9 mouse cellular contexts compared by ENCODE assay signal in genomic region chr15:81956457-81956856, GRCm38 (mm10). TPM values are rescaled to one million over a fixed set of nuclear protein-coding genes. Genes with fewer than 3 reads are reported as not detected.
DNase-seq lines count a peak whose midpoint lies in the region; ATAC-seq and TF ChIP-seq lines count a peak whose summit lies in the region.
"Had no signal": no experiment of that assay in that cellular context is flagged by ENCODE, and none has a peak within 500 bp of the region (broad histone marks: within the 10 kb centered on the region; RNA-seq: fewer than 3 reads in every experiment).

No protein-coding gene starts in this region.

- no peak for TF ChIP-seq EP300 in ES-Bruce4 (IDR thresholded peaks at IDR 0.05; ENCODE audit: insufficient read depth, low read depth, low read length)
- no peak for TF ChIP-seq EP300 in lung, postnatal 0 days (IDR thresholded peaks at IDR 0.05)

- no peak overlapping the region for H3K27ac ChIP-seq in intestine, postnatal 0 days (ENCODE audit: low read depth, low read length)
- no peak overlapping the region for H3K27ac ChIP-seq in intestine, embryonic 15.5 days
- H3K27ac ChIP-seq in ES-Bruce4 (ENCODE audit: insufficient read depth, low read length) = no peak overlapping the region
- H3K27ac ChIP-seq in embryonic facial prominence, embryonic 11.5 days (replicated peaks; ENCODE audit: low read depth, low read length) = no peak overlapping the region
- no peak overlapping the region for H3K27ac ChIP-seq in lung, postnatal 0 days (ENCODE audit: low read length)
- H3K27ac ChIP-seq: lung, embryonic 15.5 days had no signal

- WGBS in intestine, postnatal 0 days = 60% methylated on average over 8 of the region's 8 CpGs
- WGBS in intestine, embryonic 15.5 days = 60% methylated on average over 8 of the region's 8 CpGs
- WGBS in embryonic facial prominence, embryonic 11.5 days = 57% methylated on average over 8 of the region's 8 CpGs
- 56% methylated on average over 8 of the region's 8 CpGs for WGBS in lung, postnatal 0 days

- peak; percentile 92 for TF ChIP-seq CTCF in intestine, postnatal 0 days (IDR thresholded peaks at IDR 0.05; ENCODE audit: low read depth)
- TF ChIP-seq CTCF in ES-Bruce4 (IDR thresholded peaks at IDR 0.05; ENCODE audit: low read depth, low read length) = peak; percentile 97
- peak; percentile 93 for TF ChIP-seq CTCF in lung, postnatal 0 days (IDR thresholded peaks at IDR 0.05)

- no peaks in the 10 kb centered on the region for H3K27me3 ChIP-seq in intestine, postnatal 0 days (replicated peaks; ENCODE audit: control insufficient read depth, insufficient read depth, low read length)
- H3K27me3 ChIP-seq in intestine, embryonic 15.5 days (replicated peaks) = no peaks in the 10 kb centered on the region
- no peaks in the 10 kb centered on the region for H3K27me3 ChIP-seq in ES-Bruce4 (ENCODE audit: control insufficient read depth, insufficient read depth, low read length, poor library complexity, severe bottlenecking)
- no peaks in the 10 kb centered on the region for H3K27me3 ChIP-seq in embryonic facial prominence, embryonic 11.5 days (ENCODE audit: control insufficient read depth, insufficient read depth, low read length)
- H3K27me3 ChIP-seq in lung, postnatal 0 days (replicated peaks; ENCODE audit: insufficient read depth, low read length) = no peaks in the 10 kb centered on the region
- H3K27me3 ChIP-seq: lung, embryonic 15.5 days had no signal

- DNase-seq in adrenal gland, postnatal 14 days = peak; percentile 81
- peak; percentile 53 for DNase-seq in embryonic facial prominence, embryonic 11.5 days (ENCODE audit: low spot score)
- peak; percentile 53 for DNase-seq in lung, postnatal 0 days (ENCODE audit: low spot score)
- DNase-seq in spleen, postnatal 4 days (ENCODE audit: low spot score in 2 of 2) = peak; percentile 54 to 86
- no peak for DNase-seq in urinary bladder, postnatal 36 days (ENCODE audit: low spot score in 2 of 2)

- H3K4me1 ChIP-seq in intestine, postnatal 0 days (replicated peaks; ENCODE audit: control insufficient read depth, insufficient read depth, low read length) = no peaks in the 10 kb centered on the region
- H3K4me1 ChIP-seq in intestine, embryonic 15.5 days (replicated peaks) = 0 out of 2 replicates have a peak, but pooled peaks cover 4% of the 10 kb centered on the region
- H3K4me1 ChIP-seq in ES-Bruce4 (ENCODE audit: control insufficient read depth, insufficient read depth, low read length) = peaks cover 2% of the 10 kb centered on the region
- H3K4me1 ChIP-seq in embryonic facial prominence, embryonic 11.5 days (ENCODE audit: control insufficient read depth, insufficient read depth, low read length) = no peaks in the 10 kb centered on the region
- H3K4me1 ChIP-seq in lung, postnatal 0 days (ENCODE audit: insufficient read depth, low read depth, low read length) = no peaks in the 10 kb centered on the region

- peaks cover 7% of the 10 kb centered on the region; the same call in 1 of the 2 replicates for H3K36me3 ChIP-seq in intestine, postnatal 0 days (ENCODE audit: control insufficient read depth, insufficient read depth)
- no peaks in the 10 kb centered on the region; the same call in 1 of the 2 replicates for H3K36me3 ChIP-seq in intestine, embryonic 15.5 days
- H3K36me3 ChIP-seq in ES-Bruce4 (ENCODE audit: control insufficient read depth, insufficient read depth, low read length, poor library complexity, severe bottlenecking) = peaks cover 76% of the 10 kb centered on the region
- no peaks in the 10 kb centered on the region; the same call in 1 of the 2 replicates for H3K36me3 ChIP-seq in embryonic facial prominence, embryonic 11.5 days (replicated peaks; ENCODE audit: control insufficient read depth, insufficient read depth, low read depth, low read length)
- no peaks in the 10 kb centered on the region for H3K36me3 ChIP-seq in lung, postnatal 0 days (ENCODE audit: insufficient read depth, low read length)

- H3K9me3 ChIP-seq in intestine, postnatal 0 days (ENCODE audit: control insufficient read depth) = no peaks in the 10 kb centered on the region
- H3K9me3 ChIP-seq in intestine, embryonic 15.5 days = no peaks in the 10 kb centered on the region
- no peaks in the 10 kb centered on the region for H3K9me3 ChIP-seq in ES-Bruce4 (replicated peaks; ENCODE audit: control insufficient read depth, insufficient read depth, low read length, poor library complexity, severe bottlenecking)
- no peaks in the 10 kb centered on the region for H3K9me3 ChIP-seq in embryonic facial prominence, embryonic 11.5 days (replicated peaks; ENCODE audit: control insufficient read depth, low read length)
- H3K9me3 ChIP-seq in lung, postnatal 0 days (ENCODE audit: low read length) = no peaks in the 10 kb centered on the region
- H3K9me3 ChIP-seq: lung, embryonic 15.5 days had no signal

- H3K4me3 ChIP-seq in intestine, postnatal 0 days (ENCODE audit: low read depth, low read length) = no peak overlapping the region
- no peak overlapping the region for H3K4me3 ChIP-seq in intestine, embryonic 15.5 days (replicated peaks)
- peak overlapping the region; percentile 19; the same call in 1 of the 2 replicates for H3K4me3 ChIP-seq in ES-Bruce4 (ENCODE audit: low read depth, low read length)
- no peak overlapping the region for H3K4me3 ChIP-seq in embryonic facial prominence, embryonic 11.5 days (ENCODE audit: low read depth, low read length)
- H3K4me3 ChIP-seq in lung, postnatal 0 days (ENCODE audit: low read depth, low read length) = no peak overlapping the region
- H3K4me3 ChIP-seq: lung, embryonic 15.5 days had no signal

- no peak overlapping the region for H3K4me2 ChIP-seq in intestine, postnatal 0 days (replicated peaks; ENCODE audit: low read depth)
- H3K4me2 ChIP-seq in intestine, embryonic 15.5 days (replicated peaks) = no peak overlapping the region
- H3K4me2 ChIP-seq in embryonic facial prominence, embryonic 11.5 days (ENCODE audit: low read depth, low read length) = no peak overlapping the region
- H3K4me2 ChIP-seq in lung, postnatal 0 days (replicated peaks; ENCODE audit: low read depth, low read length) = no peak overlapping the region
- H3K4me2 ChIP-seq: lung, embryonic 15.5 days had no signal

- ATAC-seq in intestine, postnatal 0 days = no peak
- ATAC-seq in intestine, embryonic 15.5 days = no peak
- no peak for ATAC-seq in embryonic facial prominence, embryonic 11.5 days (replicated peaks; ENCODE audit: insufficient number of reproducible peaks, low FRiP score, low TSS enrichment, low read depth)
- ATAC-seq in lung, postnatal 0 days = no peak

- H3K9ac ChIP-seq in intestine, postnatal 0 days (ENCODE audit: low read depth, low read length) = no peak overlapping the region
- H3K9ac ChIP-seq in intestine, embryonic 15.5 days = no peak overlapping the region
- no peak overlapping the region for H3K9ac ChIP-seq in ES-Bruce4 (ENCODE audit: low read depth, poor library complexity, severe bottlenecking)
- no peak overlapping the region for H3K9ac ChIP-seq in embryonic facial prominence, embryonic 11.5 days (replicated peaks; ENCODE audit: low read length)
- no peak overlapping the region for H3K9ac ChIP-seq in lung, postnatal 0 days (replicated peaks; ENCODE audit: low read depth)
- H3K9ac ChIP-seq: lung, embryonic 15.5 days had no signal

- TF ChIP-seq POLR2A in ES-Bruce4 (IDR thresholded peaks at IDR 0.05; ENCODE audit: insufficient read depth, low read length) = no peak

RNA-seq across cellular contexts. Expression of gene Pmm1, which starts 4.3 kb away (rescaled TPM):
- 14.5 and 15.8 TPM in 2 replicates for polyA plus RNA-seq in intestine, postnatal 0 days (2015; fragmentation: Nextera tagmentation; extraction: Ambion mirVana)
- 22.5 and 23.2 TPM in 2 replicates for polyA plus RNA-seq in intestine, embryonic 15.5 days (2015; fragmentation: Nextera tagmentation; extraction: Ambion mirVana)
- 338 and 387 TPM in 2 replicates for polyA plus RNA-seq in ES-Bruce4 (2011; ENCODE audit: insufficient read depth, insufficient read length, low read depth, missing spikeins)
- total RNA-seq in adrenal gland, postnatal 14 days (2021) = 78.7 and 99.0 TPM in 2 replicates
- 19.9 and 21.3 TPM in 2 replicates for polyA plus RNA-seq in embryonic facial prominence, embryonic 11.5 days (2014; fragmentation: Nextera tagmentation; extraction: Ambion mirVana)
- 22.1 and 23.4 TPM in 2 replicates for polyA plus RNA-seq in lung, postnatal 0 days (2015; fragmentation: Nextera tagmentation; extraction: Ambion mirVana)

RNA-seq across cellular contexts. Expression of gene Csdc2, which starts 19.9 kb away (rescaled TPM):
- polyA plus RNA-seq in intestine, postnatal 0 days (2015; fragmentation: Nextera tagmentation; extraction: Ambion mirVana) = 4.4 and 4.9 TPM in 2 replicates
- polyA plus RNA-seq in intestine, embryonic 15.5 days (2015; fragmentation: Nextera tagmentation; extraction: Ambion mirVana) = 11.7 and 12.9 TPM in 2 replicates
- 4.0 and 4.9 TPM in 2 replicates for polyA plus RNA-seq in ES-Bruce4 (2011; ENCODE audit: insufficient read depth, insufficient read length, low read depth, missing spikeins)
- total RNA-seq in adrenal gland, postnatal 14 days (2021) = 15.7 and 17.3 TPM in 2 replicates
- 5.5 and 8.4 TPM in 2 replicates for polyA plus RNA-seq in embryonic facial prominence, embryonic 11.5 days (2014; fragmentation: Nextera tagmentation; extraction: Ambion mirVana)
- 3.8 TPM in 2 replicates for polyA plus RNA-seq in lung, postnatal 0 days (2015; fragmentation: Nextera tagmentation; extraction: Ambion mirVana)

RNA-seq across cellular contexts. Expression of gene 1700029P11Rik, which starts 23.9 kb away (rescaled TPM):
- polyA plus RNA-seq in intestine, postnatal 0 days (2015; fragmentation: Nextera tagmentation; extraction: Ambion mirVana) = not detected in 2 replicates
- not detected in 2 replicates for polyA plus RNA-seq in intestine, embryonic 15.5 days (2015; fragmentation: Nextera tagmentation; extraction: Ambion mirVana)
- polyA plus RNA-seq in ES-Bruce4 (2011; ENCODE audit: insufficient read depth, insufficient read length, low read depth, missing spikeins) = 3.5 and 4.8 TPM in 2 replicates
- not detected in 2 replicates for total RNA-seq in adrenal gland, postnatal 14 days (2021)
- not detected in 2 replicates for polyA plus RNA-seq in embryonic facial prominence, embryonic 11.5 days (2014; fragmentation: Nextera tagmentation; extraction: Ambion mirVana)
- not detected in 2 replicates for polyA plus RNA-seq in lung, postnatal 0 days (2015; fragmentation: Nextera tagmentation; extraction: Ambion mirVana)
- polyA plus RNA-seq: lung, embryonic 15.5 days had no signal

RNA-seq across cellular contexts. Expression of gene Polr3h, which starts 30.4 kb away (rescaled TPM):
- polyA plus RNA-seq in intestine, postnatal 0 days (2015; fragmentation: Nextera tagmentation; extraction: Ambion mirVana) = 114 and 123 TPM in 2 replicates
- polyA plus RNA-seq in intestine, embryonic 15.5 days (2015; fragmentation: Nextera tagmentation; extraction: Ambion mirVana) = 65.5 and 80.4 TPM in 2 replicates
- polyA plus RNA-seq in ES-Bruce4 (2011; ENCODE audit: insufficient read depth, insufficient read length, low read depth, missing spikeins) = 21.8 and 25.5 TPM in 2 replicates
- 18.7 and 23.0 TPM in 2 replicates for total RNA-seq in adrenal gland, postnatal 14 days (2021)
- polyA plus RNA-seq in embryonic facial prominence, embryonic 11.5 days (2014; fragmentation: Nextera tagmentation; extraction: Ambion mirVana) = 60.3 and 63.5 TPM in 2 replicates
- polyA plus RNA-seq in lung, postnatal 0 days (2015; fragmentation: Nextera tagmentation; extraction: Ambion mirVana) = 41.8 and 43.1 TPM in 2 replicates

RNA-seq across cellular contexts. Expression of gene Xrcc6, which starts 31.2 kb away (rescaled TPM):
- polyA plus RNA-seq in intestine, postnatal 0 days (2015; fragmentation: Nextera tagmentation; extraction: Ambion mirVana) = 22.6 and 23.2 TPM in 2 replicates
- 76.1 and 79.6 TPM in 2 replicates for polyA plus RNA-seq in intestine, embryonic 15.5 days (2015; fragmentation: Nextera tagmentation; extraction: Ambion mirVana)
- 98.6 and 131 TPM in 2 replicates for polyA plus RNA-seq in ES-Bruce4 (2011; ENCODE audit: insufficient read depth, insufficient read length, low read depth, missing spikeins)
- total RNA-seq in adrenal gland, postnatal 14 days (2021) = 120 and 140 TPM in 2 replicates
- polyA plus RNA-seq in embryonic facial prominence, embryonic 11.5 days (2014; fragmentation: Nextera tagmentation; extraction: Ambion mirVana) = 91.5 and 94.4 TPM in 2 replicates
- polyA plus RNA-seq in lung, postnatal 0 days (2015; fragmentation: Nextera tagmentation; extraction: Ambion mirVana) = 19.6 and 24.6 TPM in 2 replicates

Comparison
In these comparisons a context has a peak if more than half of its experiments do, and no peak if none do; other contexts are left out.
1. DNase-seq: peak in adrenal gland, postnatal 14 days (single experiment), embryonic facial prominence, embryonic 11.5 days (single experiment), lung, postnatal 0 days (single experiment) and spleen, postnatal 4 days (2 of 2); none in urinary bladder, postnatal 36 days (0 of 2).
2. RNA of gene Pmm1, which starts 4.3 kb away (polyA plus RNA-seq): 338 to 387 TPM in ES-Bruce4; 22.1 to 23.4 TPM in lung, postnatal 0 days, 22.5 to 23.2 TPM in intestine, embryonic 15.5 days, 19.9 to 21.3 TPM in embryonic facial prominence, embryonic 11.5 days and 14.5 to 15.8 TPM in intestine, postnatal 0 days; every median in the first group is over 10 times any median in the second.
3. Peak in every context shown above with its lines, with median percentiles within 50 percentile points of each other: CTCF ChIP-seq.